Mouse (Mus musculus): ENCODE measurements around the gene Mbnl1. TPM values are rescaled to one million over a fixed set of nuclear protein-coding genes. Genes with fewer than 3 reads are reported as not detected.
"Not testable (repeated sequence)": the region's sequence is repeated elsewhere in the genome, so short reads cannot be mapped to it uniquely, and the experiment has no call there.

Mbnl1 gene
- polyA plus RNA-seq, 1 experiment from 2014 or later = 93.2 TPM

GRCm38 (mm10) chr3:60468667-60469066 lies 4.0 kb upstream of the Mbnl1 start:
- not testable (repeated sequence) for H3K4me1 ChIP-seq (ENCODE audit: control insufficient read depth in 2 of 2, insufficient read depth in 2 of 2, low read length in 2 of 2); H3K36me3 ChIP-seq (ENCODE audit: control insufficient read depth, insufficient read depth, low read length); H3K27ac ChIP-seq (replicated peaks in 1 of 2; ENCODE audit: control insufficient read depth in 1 of 2, insufficient read depth in 1 of 2, low read depth in 2 of 2, low read length in 2 of 2); H3K9me3 ChIP-seq (ENCODE audit: control insufficient read depth, low read length); ATAC-seq (ENCODE audit: insufficient number of reproducible peaks, insufficient read depth, low FRiP score, low read depth); H3K4me2 ChIP-seq (ENCODE audit: low read length); H3K27me3 ChIP-seq (ENCODE audit: control insufficient read depth, insufficient read depth, low read length); H3K9ac ChIP-seq (ENCODE audit: low read length); H3K4me3 ChIP-seq (ENCODE audit: control insufficient read depth in 1 of 2, insufficient read depth in 1 of 2, low read depth in 1 of 2, low read length in 2 of 2)
- 74% methylated on average over 2 of the region's 3 CpGs for WGBS

GRCm38 (mm10) chr3:60469170-60469805 lies 3.3 kb upstream of the Mbnl1 start:
- ATAC-seq (ENCODE audit: insufficient number of reproducible peaks, insufficient read depth, low FRiP score, low read depth); H3K27ac ChIP-seq (replicated peaks in 1 of 2; ENCODE audit: control insufficient read depth in 1 of 2, insufficient read depth in 1 of 2, low read depth in 2 of 2, low read length in 2 of 2); H3K9me3 ChIP-seq (ENCODE audit: control insufficient read depth, low read length); H3K9ac ChIP-seq (ENCODE audit: low read length); H3K27me3 ChIP-seq (ENCODE audit: control insufficient read depth, insufficient read depth, low read length); H3K4me3 ChIP-seq (ENCODE audit: control insufficient read depth in 1 of 2, insufficient read depth in 1 of 2, low read depth in 1 of 2, low read length in 2 of 2); H3K4me2 ChIP-seq (ENCODE audit: low read length); H3K36me3 ChIP-seq (ENCODE audit: control insufficient read depth, insufficient read depth, low read length); H3K4me1 ChIP-seq (ENCODE audit: control insufficient read depth in 2 of 2, insufficient read depth in 2 of 2, low read length in 2 of 2): not testable (repeated sequence)
- 74% methylated on average over 2 of the region's 3 CpGs for WGBS

GRCm38 (mm10) chr3:60472011-60472680 lies 484 bp upstream of the Mbnl1 start:
- no peaks in the 10 kb centered on the region for H3K4me1 ChIP-seq (ENCODE audit: control insufficient read depth in 2 of 2, insufficient read depth in 2 of 2, low read length in 2 of 2)
- H3K9ac ChIP-seq (ENCODE audit: low read length) = no peak overlapping the region
- no peak overlapping the region for H3K4me2 ChIP-seq (ENCODE audit: low read length)
- no peaks in the 10 kb centered on the region for H3K27me3 ChIP-seq (ENCODE audit: control insufficient read depth, insufficient read depth, low read length)
- no peaks in the 10 kb centered on the region for H3K9me3 ChIP-seq (ENCODE audit: control insufficient read depth, low read length)
- no peaks in the 10 kb centered on the region for H3K36me3 ChIP-seq (ENCODE audit: control insufficient read depth, insufficient read depth, low read length)
- H3K27ac ChIP-seq (replicated peaks in 1 of 2; ENCODE audit: control insufficient read depth in 1 of 2, insufficient read depth in 1 of 2, low read depth in 2 of 2, low read length in 2 of 2) = no peak overlapping the region
- 78% methylated on average over 2 of the region's 2 CpGs for WGBS
- no peak for ATAC-seq (ENCODE audit: insufficient number of reproducible peaks, insufficient read depth, low FRiP score, low read depth)
- H3K4me3 ChIP-seq (ENCODE audit: control insufficient read depth in 1 of 2, insufficient read depth in 1 of 2, low read depth in 1 of 2, low read length in 2 of 2) = no peak overlapping the region

GRCm38 (mm10) chr3:60473861-60474653 lies 1.4 kb downstream of the Mbnl1 start:
- Histone ChIP-seq H3K36me3 (ENCODE audit: control insufficient read depth, insufficient read depth, low read length) (no peaks in the 10 kb centered on the region), H3K4me2 (ENCODE audit: low read length) (no peak overlapping the region), H3K9me3 (ENCODE audit: control insufficient read depth, low read length) (no peaks in the 10 kb centered on the region), H3K27me3 (ENCODE audit: control insufficient read depth, insufficient read depth, low read length) (no peaks in the 10 kb centered on the region), H3K4me3 (ENCODE audit: control insufficient read depth in 1 of 2, insufficient read depth in 1 of 2, low read depth in 1 of 2, low read length in 2 of 2) (no peak overlapping the region), H3K4me1 (ENCODE audit: control insufficient read depth in 2 of 2, insufficient read depth in 2 of 2, low read length in 2 of 2) (no peaks in the 10 kb centered on the region), H3K27ac (replicated peaks in 1 of 2; ENCODE audit: control insufficient read depth in 1 of 2, insufficient read depth in 1 of 2, low read depth in 2 of 2, low read length in 2 of 2) (no peak overlapping the region), H3K9ac (ENCODE audit: low read length) (no peak overlapping the region)
- no peak for ATAC-seq (ENCODE audit: insufficient number of reproducible peaks, insufficient read depth, low FRiP score, low read depth)
- WGBS = 89% methylated on average over 11 of the region's 11 CpGs

- Histone ChIP-seq H3K9me3 (ENCODE audit: control insufficient read depth, low read length) (no peaks in the 10 kb centered on the region), H3K36me3 (ENCODE audit: control insufficient read depth, insufficient read depth, low read length) (no peaks in the 10 kb centered on the region), H3K4me2 (ENCODE audit: low read length) (no peak overlapping the region), H3K27ac (replicated peaks in 1 of 2; ENCODE audit: control insufficient read depth in 1 of 2, insufficient read depth in 1 of 2, low read depth in 2 of 2, low read length in 2 of 2) (no peak overlapping the region), H3K27me3 (ENCODE audit: control insufficient read depth, insufficient read depth, low read length) (no peaks in the 10 kb centered on the region), H3K4me3 (ENCODE audit: control insufficient read depth in 1 of 2, insufficient read depth in 1 of 2, low read depth in 1 of 2, low read length in 2 of 2) (no peak overlapping the region), H3K4me1 (ENCODE audit: control insufficient read depth in 2 of 2, insufficient read depth in 2 of 2, low read length in 2 of 2) (no peaks in the 10 kb centered on the region), H3K9ac (ENCODE audit: low read length) (no peak overlapping the region)
- ATAC-seq (ENCODE audit: insufficient number of reproducible peaks, insufficient read depth, low FRiP score, low read depth) = no peak
- WGBS = 90% methylated on average over 3 of the region's 3 CpGs
Measured at GRCm38 (mm10) chr3:60474654-60474972, 2.0 kb downstream of the Mbnl1 start.

- no peak overlapping the region for H3K9ac ChIP-seq (ENCODE audit: low read length)
- WGBS = 83% methylated on average over 2 of the region's 2 CpGs
- no peak overlapping the region for H3K4me2 ChIP-seq (ENCODE audit: low read length)
- no peaks in the 10 kb centered on the region for H3K36me3 ChIP-seq (ENCODE audit: control insufficient read depth, insufficient read depth, low read length)
- no peak for ATAC-seq (ENCODE audit: insufficient number of reproducible peaks, insufficient read depth, low FRiP score, low read depth)
- H3K9me3 ChIP-seq (ENCODE audit: control insufficient read depth, low read length) = no peaks in the 10 kb centered on the region
- no peaks in the 10 kb centered on the region for H3K4me1 ChIP-seq (ENCODE audit: control insufficient read depth in 2 of 2, insufficient read depth in 2 of 2, low read length in 2 of 2)
- H3K27me3 ChIP-seq (ENCODE audit: control insufficient read depth, insufficient read depth, low read length) = no peaks in the 10 kb centered on the region
- H3K4me3 ChIP-seq (ENCODE audit: control insufficient read depth in 1 of 2, insufficient read depth in 1 of 2, low read depth in 1 of 2, low read length in 2 of 2) = no peak overlapping the region
- no peak overlapping the region for H3K27ac ChIP-seq (replicated peaks in 1 of 2; ENCODE audit: control insufficient read depth in 1 of 2, insufficient read depth in 1 of 2, low read depth in 2 of 2, low read length in 2 of 2)
Measured at GRCm38 (mm10) chr3:60475055-60475454, 2.4 kb downstream of the Mbnl1 start.

- WGBS = 83% methylated on average over 6 of the region's 6 CpGs
- no peak overlapping the region for H3K27ac ChIP-seq (replicated peaks in 1 of 2; ENCODE audit: control insufficient read depth in 1 of 2, insufficient read depth in 1 of 2, low read depth in 2 of 2, low read length in 2 of 2)
- H3K27me3 ChIP-seq (ENCODE audit: control insufficient read depth, insufficient read depth, low read length) = no peaks in the 10 kb centered on the region
- ATAC-seq (ENCODE audit: insufficient number of reproducible peaks, insufficient read depth, low FRiP score, low read depth) = no peak
- H3K9ac ChIP-seq (ENCODE audit: low read length) = no peak overlapping the region
- H3K4me3 ChIP-seq (ENCODE audit: control insufficient read depth in 1 of 2, insufficient read depth in 1 of 2, low read depth in 1 of 2, low read length in 2 of 2) = no peak overlapping the region
- no peaks in the 10 kb centered on the region for H3K36me3 ChIP-seq (ENCODE audit: control insufficient read depth, insufficient read depth, low read length)
- no peaks in the 10 kb centered on the region for H3K9me3 ChIP-seq (ENCODE audit: control insufficient read depth, low read length)
- H3K4me2 ChIP-seq (ENCODE audit: low read length) = no peak overlapping the region
- H3K4me1 ChIP-seq (ENCODE audit: control insufficient read depth in 2 of 2, insufficient read depth in 2 of 2, low read length in 2 of 2) = no peaks in the 10 kb centered on the region
Measured at GRCm38 (mm10) chr3:60476751-60477255, 4.2 kb downstream of the Mbnl1 start.

All from heart, embryonic 14.5 days (tissue).